Mouse (Mus musculus) thymus, postnatal 10 days (tissue): ENCODE results near the gene Ptprk.

Experiments used
- DNase-seq, 2 experiments: peaks; one replicate each; pipeline ENCODE4 v3.0.0; 2021; ENCODE audit warnings: low spot score in 2 of 2

The Ptprk gene

DNA sequence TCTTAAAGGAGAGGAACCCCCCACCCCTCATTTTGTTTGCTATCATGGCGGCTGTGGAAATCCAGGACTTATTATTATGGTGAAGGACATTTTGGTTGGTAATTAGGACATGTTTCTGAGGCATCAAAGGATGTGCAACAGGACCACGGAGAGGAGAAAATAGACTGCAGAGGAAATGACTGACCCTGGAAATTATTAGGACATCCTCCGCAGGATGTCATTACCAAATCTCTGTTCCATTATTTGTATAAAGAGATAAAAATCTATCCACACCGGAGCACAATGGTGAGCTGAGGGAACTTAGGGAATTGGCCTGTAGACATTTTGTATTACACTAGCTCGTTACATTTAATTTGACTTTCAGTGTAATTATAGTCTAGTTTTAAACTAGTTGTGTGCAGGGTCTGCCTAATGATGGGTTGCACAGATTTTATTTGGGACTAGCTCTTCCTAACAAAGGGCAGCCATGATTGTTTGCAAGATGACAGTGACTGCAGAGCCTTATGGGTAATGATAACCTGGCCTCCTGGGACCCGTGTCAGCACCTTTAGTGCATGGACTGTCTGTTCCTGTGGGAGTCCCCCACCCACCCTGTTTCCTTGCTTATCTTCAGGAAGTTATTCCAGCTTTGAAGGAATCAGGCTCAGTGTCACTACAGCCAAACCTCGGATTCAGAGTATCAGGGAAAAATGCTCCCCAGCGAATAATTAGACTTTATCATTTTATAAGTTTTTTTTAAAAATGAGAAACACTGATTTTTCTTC lies 38.4 kb downstream of the Ptprk start:
- no peak for DNase-seq

DNA sequence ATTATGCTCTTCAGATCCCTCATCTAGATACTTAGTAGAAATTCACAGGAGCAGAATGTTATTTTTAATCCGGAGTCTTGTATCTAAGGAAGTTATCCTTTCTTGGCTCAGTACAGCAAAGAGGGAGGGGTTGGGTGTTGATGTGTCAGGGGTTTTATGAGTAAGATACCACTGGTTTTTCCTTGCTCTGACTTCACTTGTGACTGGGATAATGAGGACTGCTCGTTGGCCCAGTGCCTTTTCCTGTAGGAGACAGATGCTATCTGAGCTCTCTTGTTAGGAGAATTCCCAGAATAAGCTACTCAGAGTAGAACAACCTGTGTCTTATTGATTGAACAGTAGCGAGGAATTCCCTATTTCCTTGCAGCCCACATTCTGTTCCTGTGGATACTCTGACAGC lies 39.3 kb downstream of the Ptprk start:
- DNase-seq = no peak

DNA sequence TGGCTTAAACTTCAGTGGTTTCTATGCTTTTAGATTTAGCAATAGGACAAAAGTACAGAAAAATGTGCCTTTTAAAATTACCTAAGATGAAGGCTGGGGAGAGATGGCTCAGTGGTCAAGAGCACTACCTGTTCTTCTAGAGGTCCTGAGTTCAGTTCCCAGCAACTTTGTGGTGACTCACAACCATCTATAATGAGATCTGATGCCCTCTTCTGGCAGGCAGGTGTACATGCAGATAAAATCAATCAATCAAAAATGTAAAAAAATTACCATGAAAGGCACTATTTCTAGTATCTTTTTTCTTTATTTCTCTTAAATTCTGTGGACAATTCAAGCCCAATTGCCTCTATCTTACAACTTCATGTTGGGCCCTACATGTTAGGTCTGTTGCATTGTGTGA lies 42.4 kb downstream of the Ptprk start:
- DNase-seq = no peak

- no peak for DNase-seq
Measured at GRCm38 (mm10) chr10:28118783-28119365, 44.3 kb downstream of the Ptprk start.

GRCm38 (mm10) chr10:28123881-28124280 lies 49.3 kb downstream of the Ptprk start:
- no peak for DNase-seq

GRCm38 (mm10) chr10:28128011-28128410 lies 53.4 kb downstream of the Ptprk start:
- DNase-seq = no peak

GRCm38 (mm10) chr10:28128450-28128849 lies 53.8 kb downstream of the Ptprk start:
- DNase-seq = no peak

GRCm38 (mm10) chr10:28130422-28130821 lies 55.8 kb downstream of the Ptprk start:
- DNase-seq = no peak

DNA sequence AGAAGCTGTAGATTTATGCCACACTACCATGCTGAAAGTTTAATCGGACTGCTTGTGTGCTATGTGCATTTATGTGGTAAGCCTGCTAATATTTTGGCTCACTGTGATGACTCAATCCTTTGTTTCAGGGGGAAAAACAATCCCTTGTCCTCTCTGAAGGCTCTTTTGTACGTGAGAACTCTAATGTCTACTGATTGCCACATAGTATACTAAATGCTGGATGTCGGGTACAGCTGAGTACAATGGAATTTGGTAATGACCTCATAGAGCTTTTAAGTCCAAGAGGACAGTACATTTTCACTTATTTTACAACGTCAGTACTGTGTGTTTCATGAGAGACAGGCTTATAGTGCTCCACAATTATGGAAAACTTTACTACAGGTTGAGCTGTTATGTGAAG lies 59.1 kb downstream of the Ptprk start:
- DNase-seq = no peak

GRCm38 (mm10) chr10:28138399-28138798 lies 63.8 kb downstream of the Ptprk start:
- DNase-seq = no peak

- no peak for DNase-seq
Measured at GRCm38 (mm10) chr10:28144459-28144858, 69.8 kb downstream of the Ptprk start.

DNA sequence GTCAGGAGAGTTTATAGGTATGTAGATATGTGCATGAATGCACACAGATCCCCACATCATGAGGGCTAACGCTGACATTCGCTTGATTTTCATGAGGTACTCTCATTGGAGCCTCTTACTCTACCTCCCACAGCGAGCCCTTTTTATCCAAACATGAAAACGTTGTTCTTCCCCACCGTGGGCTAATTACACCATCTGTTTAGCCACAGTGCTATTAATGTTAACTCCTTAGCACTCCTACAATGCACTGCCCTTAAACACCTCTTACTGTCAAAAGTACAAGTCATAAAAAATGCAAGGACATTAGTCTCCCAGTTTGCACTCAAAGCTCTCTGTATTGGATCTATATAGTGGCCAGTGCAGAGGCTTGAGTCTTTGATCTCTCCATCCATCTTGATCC lies 70.7 kb downstream of the Ptprk start:
- DNase-seq = no peak

GRCm38 (mm10) chr10:28155688-28156685 lies 81.4 kb downstream of the Ptprk start:
- DNase-seq = no peak

DNA sequence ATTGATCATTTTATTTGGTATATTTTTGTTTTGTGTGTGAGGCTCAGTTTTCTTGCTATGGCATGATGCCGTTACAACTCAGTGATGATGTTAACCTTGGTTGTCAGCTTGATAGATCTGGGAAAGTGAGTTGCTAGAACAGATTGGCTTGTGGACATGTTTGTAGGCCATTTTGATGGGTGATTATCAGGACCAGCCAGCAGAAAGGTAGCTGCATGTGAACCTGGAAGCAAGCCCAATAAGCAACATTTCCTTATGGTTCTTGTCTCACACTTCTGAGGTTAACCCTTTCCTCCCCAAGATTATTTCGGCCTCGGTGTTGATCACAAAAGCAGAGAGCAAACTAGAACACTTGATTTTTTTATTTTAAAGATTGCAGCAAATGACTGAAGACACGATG lies 85.1 kb downstream of the Ptprk start:
- no peak for DNase-seq

- no peak for DNase-seq
Measured at GRCm38 (mm10) chr10:28161306-28161705, 86.7 kb downstream of the Ptprk start.

DNA sequence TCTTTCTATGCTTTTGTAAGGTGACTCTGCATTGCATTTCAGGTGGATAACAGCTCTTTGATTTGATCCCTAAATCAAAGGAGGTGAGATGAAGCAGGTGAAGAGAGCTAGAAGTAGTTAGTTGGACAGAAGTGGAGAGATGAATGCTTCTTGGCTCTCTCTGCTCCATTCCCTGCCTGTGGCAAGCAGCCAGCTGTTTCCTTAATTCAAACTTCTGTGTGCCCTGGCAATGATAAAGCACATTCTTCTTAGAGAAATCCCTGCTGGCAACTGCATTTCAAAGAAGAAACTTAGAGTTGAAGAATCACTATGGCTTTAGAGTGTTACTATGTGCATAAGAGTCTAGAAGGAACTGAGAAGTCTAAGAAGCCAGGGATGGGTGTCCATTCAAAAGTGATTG lies 89.6 kb downstream of the Ptprk start:
- DNase-seq = no peak

DNA sequence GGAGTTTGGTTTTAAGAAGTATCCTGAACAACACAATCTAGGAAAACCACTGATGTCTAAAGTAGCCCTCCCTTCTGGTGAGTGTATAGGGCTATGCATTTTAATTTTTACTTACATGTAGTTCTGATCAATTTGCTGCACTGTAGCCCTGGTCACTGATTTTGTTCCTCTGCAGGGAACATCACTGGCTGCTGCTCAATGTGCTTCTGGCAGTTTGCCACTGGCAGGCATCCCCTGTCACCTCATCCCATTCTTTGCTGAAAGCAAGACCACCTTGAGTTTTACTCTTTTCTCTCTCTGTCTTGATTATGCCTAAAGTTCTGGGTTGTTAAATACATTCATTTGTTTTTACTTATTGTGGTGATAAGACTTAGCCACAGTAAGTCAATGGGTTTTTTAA lies 90.1 kb downstream of the Ptprk start:
- no peak for DNase-seq

- no peak for DNase-seq
Measured at GRCm38 (mm10) chr10:28166610-28167009, 92.0 kb downstream of the Ptprk start.

GRCm38 (mm10) chr10:28167097-28167496 lies 92.5 kb downstream of the Ptprk start:
- no peak for DNase-seq

DNA sequence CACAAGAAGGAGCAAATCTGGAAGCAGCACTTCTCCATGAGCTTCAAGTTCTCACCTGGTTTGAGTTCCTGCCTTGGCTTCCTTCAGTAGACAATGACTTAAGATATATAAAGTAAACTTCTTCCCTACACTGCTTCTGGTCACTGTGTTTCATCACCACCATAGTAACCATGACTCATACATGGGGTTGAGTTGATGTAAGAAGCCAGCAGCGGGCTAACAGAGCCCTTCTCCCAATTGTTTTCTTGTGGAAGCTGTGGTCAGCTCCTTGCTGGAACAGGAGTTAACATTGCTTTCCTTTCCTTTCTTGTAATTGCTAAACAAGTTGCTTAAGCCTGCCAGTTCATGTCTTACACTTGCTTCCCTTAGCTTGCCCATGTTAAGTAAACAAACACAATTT lies 96.6 kb downstream of the Ptprk start:
- DNase-seq = no peak

DNA sequence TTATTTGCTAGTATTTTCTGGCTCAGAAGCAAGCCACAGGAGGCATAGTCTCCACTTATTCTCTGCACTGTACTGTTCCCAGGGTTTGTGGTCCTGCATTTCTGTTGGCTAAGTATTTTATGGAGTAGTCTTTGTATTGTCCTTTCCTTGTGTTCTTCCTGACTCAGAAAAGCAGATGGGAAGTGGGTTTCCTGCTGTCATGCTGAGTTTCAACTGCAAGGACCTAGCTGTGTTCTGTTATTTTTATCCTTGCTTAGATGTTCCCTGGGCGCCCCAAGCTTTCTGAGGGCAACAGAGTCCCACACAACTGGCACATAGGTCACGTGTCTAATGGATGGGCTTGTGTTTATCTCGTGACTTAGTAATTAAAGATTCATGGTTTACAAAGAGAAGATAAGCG lies 104.3 kb downstream of the Ptprk start:
- no peak for DNase-seq

- no peak for DNase-seq
Measured at GRCm38 (mm10) chr10:28182081-28182480, 107.5 kb downstream of the Ptprk start.
